Mouse (Mus musculus) erythroblast, adult 5-6 weeks (primary cell): Measurements from ENCODE around the gene Naa40. TPM values are rescaled to one million over a fixed set of nuclear protein-coding genes. Genes with fewer than 3 reads are reported as not detected.

ENCODE experiments used
- ATAC-seq: replicated peaks from 2 replicates; pipeline ENCODE4 v1.8.0; 2016; ENCODE audit warnings: moderate number of reproducible peaks, mild to moderate bottlenecking, moderate TSS enrichment, inconsistent platforms; ENCODE audit not compliant: poor library complexity, low FRiP score, severe bottlenecking
- total RNA-seq, 2 experiments: library from RNA; stranded (forward) in 1 of 2; stranded (reverse) in 1 of 2; fragments of 150-400 nt in 1 of 2; fragments of 200-764, 138-1000 nt in 1 of 2; gene quantifications; 2 replicates each; pipeline versions ENCODE4 v1.2.3 to v1.2.4; 2015 to 2017; ENCODE audit warnings: low replicate concordance in 2 of 2

The Naa40 gene
- total RNA-seq (2015; ENCODE audit: low replicate concordance), result 12.5 and 20.1 TPM in 2 replicates
- 14.5 and 15.1 TPM in 2 replicates for total RNA-seq (2017; ENCODE audit: low replicate concordance)

GRCm38 (mm10) chr19:7240782-7241690 is at the start of gene Naa40:
Gene Naa40, minus strand, starts transcription at chr19:7241183.
- peak; percentile 90 for ATAC-seq

GRCm38 (mm10) chr19:7289767-7290166 is 48.8 kb upstream of the Naa40 start:
- ATAC-seq, result no peak

DNA sequence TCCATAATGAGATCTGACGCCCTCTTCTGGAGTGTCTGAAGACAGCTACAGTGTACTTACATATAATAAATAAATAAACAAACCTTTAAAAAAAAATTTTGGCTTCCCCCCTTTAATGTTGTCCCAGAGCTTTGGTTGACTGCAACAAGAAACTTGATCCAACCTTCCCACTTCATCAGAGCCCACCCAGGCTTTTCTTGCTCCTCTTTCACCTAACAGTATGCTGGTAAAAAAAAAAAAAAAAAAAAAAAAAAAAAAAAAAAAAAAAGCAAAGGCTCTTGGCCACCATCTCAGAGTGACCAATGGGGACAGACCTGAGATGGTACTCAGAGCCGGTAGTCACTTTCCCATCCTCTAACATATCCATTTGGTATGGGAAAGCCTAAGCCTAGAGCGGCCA is 47.3 kb upstream of the Naa40 start:
- no peak for ATAC-seq

DNA sequence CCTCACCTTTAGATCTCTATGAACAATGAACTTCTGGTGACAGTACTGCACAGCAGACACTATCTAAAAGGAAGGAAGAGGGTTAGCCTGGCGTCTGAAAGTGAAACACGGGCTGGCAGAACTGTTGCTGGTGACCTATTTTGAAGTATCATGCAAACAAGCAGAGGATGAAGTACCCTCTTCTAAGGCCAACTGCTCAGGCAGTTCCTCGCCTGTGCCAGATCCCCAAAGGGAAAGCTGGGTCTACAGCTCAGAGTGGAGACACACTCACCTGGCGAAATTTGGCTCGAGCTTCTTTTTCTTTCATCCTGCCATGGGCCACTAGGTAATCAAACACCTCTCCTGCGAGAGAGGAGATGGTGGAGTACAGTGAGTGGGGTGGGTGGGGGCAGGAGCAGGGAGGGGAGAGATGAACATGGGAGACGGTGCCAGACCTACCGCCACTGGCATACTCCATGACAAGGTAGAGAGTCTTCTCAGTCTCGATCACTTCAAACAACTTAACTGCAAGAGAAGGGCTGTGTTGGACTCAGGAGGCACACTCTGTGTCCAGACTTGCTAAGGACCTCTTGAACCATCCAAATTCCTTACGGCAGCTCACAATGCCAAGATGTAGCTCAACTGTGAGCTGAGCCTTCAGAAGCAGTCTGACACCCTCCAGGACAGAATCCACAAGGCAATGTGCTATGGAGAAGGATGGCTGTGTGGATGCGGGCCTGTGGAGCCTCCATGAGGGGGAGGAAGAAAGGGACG is 45.8 kb upstream of the Naa40 start:
- ATAC-seq, result no peak

- ATAC-seq, result no peak
These were observed 39.8 kb upstream of the Naa40 start for GRCm38 (mm10) chr19:7280557-7281330.

- 0 out of 2 replicates have a peak, but pooled peaks have one; percentile 28 for ATAC-seq
These were observed 38.1 kb upstream of the Naa40 start for GRCm38 (mm10) chr19:7279114-7279513.

GRCm38 (mm10) chr19:7278200-7278906 is 37.4 kb upstream of the Naa40 start:
- no peak for ATAC-seq

GRCm38 (mm10) chr19:7276796-7277195 is 35.8 kb upstream of the Naa40 start:
- no peak for ATAC-seq

- ATAC-seq, result no peak
These were observed 35.2 kb upstream of the Naa40 start for GRCm38 (mm10) chr19:7276053-7276659.

DNA sequence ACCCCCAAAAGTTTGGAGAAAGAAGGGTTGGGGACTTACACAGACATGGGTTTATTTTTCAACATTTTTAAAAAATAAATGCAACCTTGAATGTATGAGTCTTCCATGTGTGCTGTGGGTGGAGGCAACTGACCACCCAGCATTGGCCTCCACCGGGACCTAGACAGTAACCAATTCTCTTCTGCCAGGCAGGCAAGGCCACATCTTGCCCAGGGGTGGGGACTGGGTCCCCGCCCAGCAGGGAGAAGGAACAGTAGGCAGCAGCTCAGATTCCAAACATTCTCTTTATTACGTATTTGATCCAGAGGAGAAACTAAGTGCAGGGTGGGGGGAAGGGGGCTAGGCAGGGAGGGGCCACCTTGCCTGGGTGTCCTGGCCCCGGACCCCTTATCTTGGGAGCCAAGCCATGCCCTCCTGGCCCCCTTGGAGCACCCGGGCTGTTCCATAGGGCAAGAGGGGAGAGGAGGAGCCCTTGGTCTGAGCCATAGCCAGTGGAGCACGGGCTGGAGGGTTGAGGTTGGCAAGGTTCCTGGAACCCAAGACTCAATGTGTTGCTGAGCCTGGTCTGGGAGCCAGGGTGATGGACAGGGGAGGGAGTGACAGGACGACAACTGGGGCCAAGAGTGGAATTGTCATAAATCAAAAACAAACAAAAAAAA is 34.3 kb upstream of the Naa40 start:
- no peak for ATAC-seq

GRCm38 (mm10) chr19:7274326-7274990 is 33.5 kb upstream of the Naa40 start:
- no peak for ATAC-seq

- ATAC-seq, result no peak
These were observed 32.5 kb upstream of the Naa40 start for GRCm38 (mm10) chr19:7273486-7273885.

DNA sequence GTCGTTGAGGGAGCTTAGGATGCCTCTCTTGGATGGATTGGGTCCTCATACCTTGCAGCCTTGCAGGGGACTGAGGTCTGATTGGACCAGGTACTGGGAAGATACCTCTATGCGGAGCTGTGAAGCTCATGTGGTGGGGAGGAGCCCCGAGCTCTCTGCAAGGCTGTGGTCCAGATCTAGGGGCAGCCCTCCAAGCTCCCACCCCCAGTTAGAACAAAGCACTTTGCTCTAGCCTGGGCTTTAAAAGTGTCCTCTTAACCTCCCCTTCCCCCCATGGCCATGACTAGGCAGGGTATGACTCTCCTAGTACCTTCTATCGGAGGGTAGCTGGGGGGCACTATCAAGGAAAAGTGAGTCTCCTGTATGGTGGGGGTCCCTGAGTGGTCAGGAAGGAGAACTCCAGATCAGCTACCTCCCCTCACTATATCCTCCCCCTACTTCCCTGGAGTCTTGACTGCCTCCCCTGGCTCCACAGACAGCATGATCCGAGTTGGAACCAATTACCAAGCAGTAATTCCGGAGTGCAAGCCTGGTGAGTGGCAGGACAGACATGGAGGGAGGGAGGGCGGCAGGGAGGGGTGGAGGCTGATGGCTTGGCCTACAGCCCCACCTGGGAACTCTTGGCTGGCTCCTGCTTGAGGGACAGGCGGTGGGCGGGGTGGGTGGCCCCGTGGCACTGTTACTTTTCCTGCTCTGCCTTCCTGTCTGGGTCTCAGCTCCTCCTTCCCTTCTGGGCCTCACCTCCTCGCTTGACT is 28.5 kb upstream of the Naa40 start:
- ATAC-seq, result no peak

DNA sequence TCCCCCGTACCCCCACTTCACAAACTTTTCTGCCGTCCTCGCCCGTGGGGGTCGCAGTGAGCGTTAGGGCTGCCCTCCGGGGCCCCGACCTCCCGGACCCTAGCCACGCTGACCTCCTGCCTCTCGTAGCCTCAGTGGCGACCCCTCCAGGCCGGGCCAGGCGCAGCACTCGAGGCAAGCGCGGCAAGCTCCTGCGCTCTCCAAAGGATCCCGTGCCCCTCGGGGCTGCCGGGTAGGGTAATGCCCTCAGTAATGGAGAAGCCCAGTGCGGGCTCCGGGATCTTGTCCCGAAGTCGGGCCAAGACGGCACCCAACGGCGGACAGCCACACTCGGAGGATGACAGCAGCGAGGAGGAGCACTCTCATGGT is 27.7 kb upstream of the Naa40 start:
- ATAC-seq, result no peak

- ATAC-seq, result no peak
These were observed 27.1 kb upstream of the Naa40 start for GRCm38 (mm10) chr19:7267781-7268721.

GRCm38 (mm10) chr19:7267091-7267741 is 26.2 kb upstream of the Naa40 start, which contains the start of gene Rcor2:
Gene Rcor2, plus strand, starts transcription at chr19:7267325.
- no peak for ATAC-seq
